Mouse (Mus musculus) C2C12 (cell line): ENCODE measurements around the gene Gm13695.
"Not testable (repeated sequence)": the region's sequence is repeated elsewhere in the genome, so short reads cannot be mapped to it uniquely, and the experiment has no call there.

ENCODE experiments used
- CTCF ChIP-seq: IDR thresholded peaks from one replicate; pipeline ENCODE4 v1.5.1; 2011; ENCODE audit not compliant: control insufficient read depth, insufficient read depth, insufficient read length
- MAX ChIP-seq: IDR thresholded peaks from one replicate; pipeline ENCODE4 v1.6.1; 2011; ENCODE audit warnings: mild to moderate bottlenecking, control low read depth
- USF1 ChIP-seq: IDR thresholded peaks from one replicate; pipeline ENCODE4 v1.6.1; 2011; ENCODE audit warnings: low read depth, mild to moderate bottlenecking, control low read depth, moderate library complexity

DNA sequence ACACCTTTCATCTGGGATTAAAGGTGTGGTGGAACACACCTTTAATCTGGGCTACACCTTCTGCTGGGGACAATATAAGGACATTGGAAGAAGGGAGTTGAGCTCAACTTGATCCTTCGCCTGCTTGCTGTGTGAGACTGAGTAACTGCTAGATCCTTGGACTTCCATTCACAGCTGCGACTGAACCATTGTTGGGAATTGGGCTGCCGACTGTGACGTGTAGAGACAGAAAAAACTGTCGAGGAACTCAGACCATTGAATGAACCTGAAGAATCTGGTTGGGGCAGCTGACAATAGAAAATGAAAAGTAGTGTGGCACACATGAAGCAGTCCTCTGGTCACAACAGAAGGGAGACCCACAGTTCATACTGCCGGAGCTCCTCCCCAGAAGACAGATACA is 5.9 kb upstream of the Gm13695 start, which contains the start of gene Gm13693:
- TF ChIP-seq MAX, CTCF, USF1: not testable (repeated sequence)
